Mouse (Mus musculus) embryonic fibroblast, embryonic 13.5 days (primary cell): ENCODE measurements around the gene Nid1. TPM values are rescaled to one million over a fixed set of nuclear protein-coding genes. Genes with fewer than 3 reads are reported as not detected.

Source experiments
- H3K27ac ChIP-seq: 2 replicates; pipeline ENCODE4 v1.5.1; 2012; ENCODE audit warnings: low read length, control low read depth, inconsistent platforms; ENCODE audit not compliant: insufficient read depth
- H3K4me1 ChIP-seq: 2 replicates; pipeline ENCODE4 v1.6.1; 2011; ENCODE audit warnings: low read length; ENCODE audit not compliant: control insufficient read depth, insufficient read depth
- H3K4me3 ChIP-seq: 2 replicates; pipeline ENCODE4 v1.5.1; 2011; ENCODE audit warnings: mild to moderate bottlenecking, control low read depth, low read length; ENCODE audit not compliant: insufficient read depth
- CTCF ChIP-seq: IDR thresholded peaks from 2 replicates; pipeline ENCODE4 v1.5.1; 2011; ENCODE audit warnings: mild to moderate bottlenecking, control low read depth, low read length, moderate library complexity, borderline replicate concordance; ENCODE audit not compliant: insufficient read depth
- POLR2A ChIP-seq: IDR thresholded peaks from 2 replicates; pipeline ENCODE4 v1.6.1; 2011; ENCODE audit warnings: low read depth, mild to moderate bottlenecking, control low read depth, low read length, moderate library complexity
- polyA plus RNA-seq: library from polyadenylated mRNA; stranded (reverse); fragments of >200 nt; gene quantifications from 2 replicates; pipeline ENCODE4 v1.2.4, GENCODE M21; 2011; ENCODE audit warnings: low read depth; ENCODE audit not compliant: missing spikeins, insufficient read length

The Nid1 gene
- polyA plus RNA-seq, 1 experiment, result 407 TPM

- Histone ChIP-seq H3K4me3 (no peak overlapping the region), H3K4me1 (peaks cover 12% of the 10 kb centered on the region), H3K27ac (no peak overlapping the region)
- no peak for TF ChIP-seq POLR2A
- TF ChIP-seq CTCF, result no peak
Measured at GRCm38 (mm10) chr13:13477046-13477445, 39.7 kb downstream of the Nid1 start.

- TF ChIP-seq POLR2A, result no peak
- TF ChIP-seq CTCF, result no peak
- Histone ChIP-seq H3K4me1 (peaks cover 7% of the 10 kb centered on the region), H3K4me3 (no peak overlapping the region), H3K27ac (no peak overlapping the region)
Measured at GRCm38 (mm10) chr13:13479986-13480385, 42.6 kb downstream of the Nid1 start.

GRCm38 (mm10) chr13:13481033-13481432 lies 43.7 kb downstream of the Nid1 start:
- Histone ChIP-seq H3K4me1 (peaks cover 4% of the 10 kb centered on the region; the same call in 1 of the 2 replicates), H3K4me3 (no peak overlapping the region), H3K27ac (no peak overlapping the region)
- TF ChIP-seq CTCF, result no peak
- TF ChIP-seq POLR2A, result no peak

DNA sequence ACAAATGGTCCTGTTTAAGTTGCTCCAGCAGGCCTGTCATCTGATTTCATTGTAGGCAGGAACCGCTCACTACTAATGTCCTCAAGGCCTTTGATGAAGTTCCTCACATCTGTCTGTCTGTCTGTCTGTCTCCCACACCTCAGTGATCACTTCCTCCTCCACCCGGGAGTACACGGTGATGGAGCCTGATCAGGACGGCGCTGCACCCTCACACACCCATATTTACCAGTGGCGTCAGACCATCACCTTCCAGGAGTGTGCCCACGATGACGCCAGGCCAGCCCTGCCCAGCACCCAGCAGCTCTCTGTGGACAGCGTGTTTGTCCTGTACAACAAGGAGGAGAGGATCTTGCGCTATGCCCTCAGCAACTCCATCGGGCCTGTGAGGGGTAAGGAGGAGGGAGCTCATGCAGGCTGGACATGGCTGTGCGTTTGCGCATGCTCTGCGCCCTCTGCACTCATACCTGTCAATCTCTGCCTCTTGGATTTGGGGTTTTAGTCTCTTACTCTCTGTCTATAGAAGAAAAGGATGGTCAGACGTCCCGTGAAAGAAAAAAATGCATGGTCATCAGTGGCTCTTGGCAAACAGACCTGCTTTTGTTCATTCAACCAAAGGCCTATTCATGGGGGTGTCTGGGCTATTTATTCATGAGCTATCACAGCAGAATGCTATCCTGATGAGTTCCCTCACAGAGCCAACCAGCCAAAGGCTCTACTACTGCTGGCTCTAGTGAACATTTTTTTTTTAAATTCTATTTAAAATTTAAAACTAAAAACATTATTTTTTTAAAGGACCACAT lies 44.7 kb downstream of the Nid1 start:
- no peak overlapping the region for H3K4me3 ChIP-seq
- H3K27ac ChIP-seq, result no peak overlapping the region
- peaks cover 4% of the 10 kb centered on the region; the same call in 1 of the 2 replicates for H3K4me1 ChIP-seq
- TF ChIP-seq POLR2A (no peak), CTCF (no peak)

GRCm38 (mm10) chr13:13484351-13484751 lies 47.0 kb downstream of the Nid1 start:
- TF ChIP-seq POLR2A, result no peak
- TF ChIP-seq CTCF, result no peak
- no peak overlapping the region for H3K4me3 ChIP-seq
- peaks cover 4% of the 10 kb centered on the region; the same call in 1 of the 2 replicates for H3K4me1 ChIP-seq
- no peak overlapping the region for H3K27ac ChIP-seq

- H3K27ac ChIP-seq, result no peak overlapping the region
- TF ChIP-seq POLR2A (no peak), CTCF (no peak)
- no peak overlapping the region for H3K4me3 ChIP-seq
Measured at GRCm38 (mm10) chr13:13484883-13485282, 47.5 kb downstream of the Nid1 start.

DNA sequence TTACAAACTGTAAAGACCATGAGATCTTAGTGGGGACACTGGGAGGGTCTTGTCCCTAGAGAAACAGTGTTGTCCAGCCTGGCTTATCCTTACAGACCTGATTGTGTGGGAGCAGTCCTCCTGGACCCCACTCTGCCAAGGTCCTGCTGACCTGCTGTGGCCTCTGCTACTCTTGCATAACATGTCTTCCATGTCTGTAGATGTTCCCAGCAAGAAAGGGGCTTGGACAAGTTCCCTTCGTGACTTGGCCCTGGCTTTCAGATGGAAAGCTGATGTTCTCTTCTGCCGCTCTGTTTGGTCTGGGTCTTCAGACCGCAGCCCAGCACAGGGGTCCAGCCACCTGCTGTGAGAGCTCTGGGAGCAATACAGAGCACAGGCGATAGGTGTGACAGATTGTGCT lies 48.3 kb downstream of the Nid1 start:
- no peak overlapping the region for H3K27ac ChIP-seq
- peaks cover 4% of the 10 kb centered on the region; the same call in 1 of the 2 replicates for H3K4me1 ChIP-seq
- no peak for TF ChIP-seq POLR2A
- TF ChIP-seq CTCF, result no peak
- H3K4me3 ChIP-seq, result no peak overlapping the region

More at GRCm38 (mm10) chr13:13484883-13485282, 47.5 kb downstream of the Nid1 start:
- peaks cover 4% of the 10 kb centered on the region; the same call in 1 of the 2 replicates for H3K4me1 ChIP-seq

DNA sequence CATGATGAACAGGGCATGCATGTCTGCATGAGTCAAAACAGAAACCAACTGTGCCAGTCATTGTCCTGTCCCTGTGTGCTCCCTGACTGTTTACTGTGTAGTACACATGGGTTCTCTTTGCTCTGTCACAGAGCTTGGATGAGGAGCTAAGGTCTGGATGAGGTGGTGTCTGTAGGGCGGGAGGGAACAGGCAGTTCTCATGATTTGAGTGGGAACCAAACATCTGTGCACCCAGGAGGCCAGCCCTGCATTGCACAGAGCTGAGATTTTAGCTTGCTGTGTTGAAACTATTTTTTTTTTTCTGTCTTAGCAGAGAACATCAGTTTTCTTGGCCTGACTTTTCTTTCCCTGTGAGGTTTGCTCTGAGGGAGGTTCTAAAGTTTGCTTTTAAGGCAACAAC lies 50.5 kb downstream of the Nid1 start:
- TF ChIP-seq POLR2A, result no peak
- TF ChIP-seq CTCF, result no peak
- Histone ChIP-seq H3K4me1 (peaks cover 8% of the 10 kb centered on the region; the same call in 1 of the 2 replicates), H3K27ac (no peak overlapping the region), H3K4me3 (no peak overlapping the region)

DNA sequence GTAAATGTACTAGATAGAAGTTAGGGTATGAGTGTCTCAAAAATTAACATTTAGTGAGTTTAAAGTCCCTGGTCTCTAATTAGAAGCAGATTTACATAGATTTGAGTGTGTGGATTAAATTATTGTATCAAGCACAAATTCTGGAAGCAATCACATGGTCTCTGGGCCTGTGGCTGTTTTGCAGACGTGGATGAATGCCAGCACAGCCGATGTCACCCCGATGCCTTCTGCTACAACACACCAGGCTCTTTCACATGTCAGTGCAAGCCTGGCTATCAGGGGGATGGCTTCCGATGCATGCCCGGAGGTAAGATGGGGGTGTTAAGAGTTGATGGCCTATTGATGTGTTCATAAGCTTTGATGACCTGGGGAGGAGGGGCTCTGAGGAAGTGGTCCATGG lies 52.5 kb downstream of the Nid1 start:
- no peak overlapping the region for H3K4me3 ChIP-seq
- TF ChIP-seq POLR2A (no peak), CTCF (no peak)
- no peak overlapping the region for H3K27ac ChIP-seq
- H3K4me1 ChIP-seq, result peaks cover 9% of the 10 kb centered on the region; the same call in 1 of the 2 replicates

GRCm38 (mm10) chr13:13492151-13492550 lies 54.8 kb downstream of the Nid1 start:
- Histone ChIP-seq H3K4me3 (no peak overlapping the region), H3K27ac (no peak overlapping the region; the same call in 1 of the 2 replicates), H3K4me1 (peaks cover 9% of the 10 kb centered on the region; the same call in 1 of the 2 replicates)
- TF ChIP-seq POLR2A (no peak), CTCF (no peak)
